Comparison of ENCODE assay signal across 16 mouse cellular contexts in the genomic region with DNA sequence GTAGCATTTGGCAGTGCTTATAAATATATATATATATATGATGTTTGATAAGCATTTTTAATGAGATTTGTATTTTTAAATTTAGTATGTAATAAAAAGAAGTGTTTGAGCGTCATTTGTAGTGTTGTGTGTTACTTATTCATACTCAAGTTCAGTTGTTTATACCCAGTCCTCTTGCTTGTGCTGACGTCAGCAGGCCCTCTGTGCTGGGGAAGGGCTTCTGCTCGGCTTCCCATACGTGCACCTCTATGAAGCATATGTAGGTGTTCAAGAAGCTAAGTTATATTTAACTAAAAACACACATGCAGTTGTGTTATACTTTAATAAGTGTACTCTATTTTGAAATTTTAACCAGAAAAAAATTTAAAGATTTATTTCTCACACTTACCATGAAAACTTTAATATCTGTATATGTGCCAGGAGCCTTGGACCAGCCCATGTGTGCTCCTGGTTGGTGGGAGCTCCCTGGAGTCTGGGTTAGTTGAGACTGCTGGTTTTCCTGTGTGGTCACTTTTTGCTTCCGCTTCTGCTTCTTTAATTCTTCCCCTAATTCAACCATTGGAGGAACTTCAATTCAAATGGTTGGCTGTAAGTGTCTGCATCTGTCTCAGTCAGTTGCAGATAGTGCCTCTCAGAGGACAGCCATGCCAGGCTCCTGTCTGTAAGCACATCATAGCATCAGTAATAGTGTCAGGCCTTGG.
"Had no signal": no experiment of that assay in that cellular context is flagged by ENCODE, and none has a peak within 500 bp of the region (broad histone marks: within the 10 kb centered on the region; RNA-seq: fewer than 3 reads in every experiment).

No protein-coding gene starts in this region.

- ATAC-seq: hindbrain, embryonic 16.5 days; inflammation-experienced regulatory T-cells, adult 6 months; intestine, embryonic 16.5 days; liver, embryonic 12.5 days had no signal

- DNase-seq: gastrocnemius, adult 2 months; gastrocnemius, postnatal 10 days; gastrocnemius, postnatal 25 days; heart, adult 18-20 months; heart, postnatal 14 days; heart, postnatal 36 days; kidney, adult 11 months; kidney, adult 2 months; kidney, adult 9 months; kidney, postnatal 14 days; kidney, postnatal 36 days; left cerebral cortex, postnatal 4 days had no signal
